Mouse (Mus musculus): ENCODE results near the gene Kif2c. TPM values are rescaled to one million over a fixed set of nuclear protein-coding genes. Genes with fewer than 3 reads are reported as not detected.

The Kif2c gene
- total and polyA plus RNA-seq, 2 experiments from 2014 or later = 6.9 to 8.4 TPM

DNA sequence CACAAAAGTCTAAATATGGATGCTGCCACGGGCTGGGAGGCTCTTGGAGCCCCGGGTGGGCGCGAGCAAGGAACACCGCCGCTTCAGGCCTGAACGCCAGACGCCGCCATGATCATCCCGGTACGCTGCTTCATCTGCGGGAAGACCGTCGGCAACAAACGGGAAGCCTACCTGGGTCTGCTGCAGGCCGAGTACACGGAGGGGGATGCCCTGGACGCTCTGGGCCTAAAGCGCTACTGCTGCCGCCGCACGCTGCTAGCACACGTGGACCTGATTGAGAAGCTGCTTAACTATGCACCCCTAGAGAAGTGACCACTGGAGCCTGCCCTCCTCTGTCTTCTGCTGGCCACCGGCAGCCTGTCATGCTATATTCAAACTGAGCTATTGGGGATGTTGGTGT, 33.6 kb downstream of the Kif2c start:
- Histone ChIP-seq H3K36me3 (ENCODE audit: insufficient read depth, low read length) (peaks cover 20% of the 10 kb centered on the region; the same call in 1 of the 2 replicates), H3K4me3 (ENCODE audit: low read length) (no peak overlapping the region), H3K4me1 (ENCODE audit: insufficient read depth, low read length) (no peaks in the 10 kb centered on the region), H3K27ac (no peak overlapping the region), H3K27me3 (ENCODE audit: insufficient read depth, low read length) (no peaks in the 10 kb centered on the region), H3K9me3 (ENCODE audit: low read length) (no peaks in the 10 kb centered on the region), H3K9ac (replicated peaks; ENCODE audit: low read length) (no peak overlapping the region), H3K4me2 (ENCODE audit: low read depth, low read length) (no peak overlapping the region)
- TF ChIP-seq CTCF (IDR thresholded peaks at IDR 0.05; ENCODE audit: low read depth) = no peak
- 68% methylated on average over 24 of the region's 24 CpGs for WGBS
- ATAC-seq (no peak), DNase-seq (ENCODE audit: low spot score) (no peak)

DNA sequence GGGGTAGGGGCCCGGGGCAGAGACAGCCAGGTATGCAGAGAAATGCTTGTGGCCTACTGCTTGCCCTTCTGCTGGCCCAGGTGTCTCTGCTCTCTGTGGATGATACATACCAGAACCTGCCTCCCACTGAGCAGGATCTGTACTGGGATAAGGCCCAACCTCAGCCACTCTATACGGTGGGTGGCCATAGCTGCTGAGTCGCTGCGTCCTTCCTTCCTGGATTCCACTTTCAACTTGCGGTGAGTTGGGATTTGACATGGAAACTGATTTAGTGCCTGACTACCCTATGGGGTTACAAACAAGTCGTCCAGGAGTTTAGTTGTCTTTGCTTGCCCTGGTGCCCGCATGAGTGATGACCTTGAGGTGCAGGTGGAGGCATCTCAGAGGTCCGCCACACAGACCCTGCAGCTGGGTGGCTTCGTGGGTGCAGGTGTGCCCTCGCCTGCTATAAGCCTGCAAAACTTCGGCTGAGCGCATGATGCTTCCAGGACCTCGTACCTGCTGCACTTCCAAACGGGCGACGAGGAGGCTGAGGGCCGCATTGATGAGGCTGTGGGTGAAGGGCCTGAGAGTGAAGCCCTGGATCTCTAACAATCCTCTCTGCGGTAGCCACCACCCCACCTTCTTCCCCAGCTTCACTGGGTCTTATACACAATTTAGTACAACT, 34.3 kb downstream of the Kif2c start:
- H3K4me3 ChIP-seq (ENCODE audit: low read length) = no peak overlapping the region
- ATAC-seq (no peak), DNase-seq (ENCODE audit: low spot score) (no peak)
- no peaks in the 10 kb centered on the region for H3K27me3 ChIP-seq (ENCODE audit: insufficient read depth, low read length)
- H3K36me3 ChIP-seq (ENCODE audit: insufficient read depth, low read length) = peaks cover 16% of the 10 kb centered on the region; the same call in 1 of the 2 replicates
- no peaks in the 10 kb centered on the region for H3K9me3 ChIP-seq (ENCODE audit: low read length)
- TF ChIP-seq CTCF (IDR thresholded peaks at IDR 0.05; ENCODE audit: low read depth) = no peak
- 86% methylated on average over 18 of the region's 18 CpGs for WGBS
- no peak overlapping the region for H3K27ac ChIP-seq
- no peak overlapping the region for H3K4me2 ChIP-seq (ENCODE audit: low read depth, low read length)
- H3K9ac ChIP-seq (replicated peaks; ENCODE audit: low read length) = no peak overlapping the region
- no peaks in the 10 kb centered on the region for H3K4me1 ChIP-seq (ENCODE audit: insufficient read depth, low read length)

GRCm38 (mm10) chr4:117146176-117146575, 36.3 kb downstream of the Kif2c start:
- ATAC-seq = peak; percentile 50
- 32% methylated on average over 15 of the region's 15 CpGs for WGBS

DNA sequence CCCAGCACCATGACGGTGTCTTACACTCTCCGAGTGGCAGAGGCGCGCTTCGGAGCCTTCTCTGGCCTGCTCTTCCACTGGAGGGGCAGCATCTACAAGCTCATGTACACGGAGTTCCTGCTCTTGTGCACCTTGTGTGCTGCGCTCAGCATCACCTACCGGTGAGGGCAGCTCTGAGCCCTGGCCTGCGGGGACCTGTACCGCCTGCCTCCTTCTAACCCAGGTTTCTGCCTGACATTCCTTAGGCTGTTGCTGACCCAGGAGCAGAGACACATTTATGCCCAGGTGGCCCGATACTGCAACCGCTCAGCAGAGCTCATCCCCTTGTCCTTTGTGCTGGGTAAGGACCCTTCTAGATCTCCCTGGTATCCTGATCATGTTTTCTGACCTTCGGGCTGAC, 37.2 kb downstream of the Kif2c start:
- TF ChIP-seq CTCF (IDR thresholded peaks at IDR 0.05; ENCODE audit: low read depth) = no peak
- no peak overlapping the region for H3K27ac ChIP-seq
- DNase-seq (ENCODE audit: low spot score) (no peak), ATAC-seq (no peak)
- no peaks in the 10 kb centered on the region for H3K4me1 ChIP-seq (ENCODE audit: insufficient read depth, low read length)
- no peak overlapping the region for H3K4me3 ChIP-seq (ENCODE audit: low read length)
- H3K9me3 ChIP-seq (ENCODE audit: low read length) = no peaks in the 10 kb centered on the region
- 94% methylated on average over 13 of the region's 13 CpGs for WGBS
- no peak overlapping the region for H3K9ac ChIP-seq (replicated peaks; ENCODE audit: low read length)
- no peak overlapping the region for H3K4me2 ChIP-seq (ENCODE audit: low read depth, low read length)
- H3K27me3 ChIP-seq (ENCODE audit: insufficient read depth, low read length) = no peaks in the 10 kb centered on the region
- H3K36me3 ChIP-seq (ENCODE audit: insufficient read depth, low read length) = 0 out of 2 replicates have a peak, but pooled peaks cover 5% of the 10 kb centered on the region

More at GRCm38 (mm10) chr4:117146176-117146575, 36.3 kb downstream of the Kif2c start:
- peak; percentile 85 for DNase-seq (ENCODE audit: low spot score)
- TF ChIP-seq CTCF (IDR thresholded peaks at IDR 0.05; ENCODE audit: low read depth) = peak; percentile 89
- H3K27ac ChIP-seq = no peak overlapping the region
- H3K4me2 ChIP-seq (ENCODE audit: low read depth, low read length) = no peak overlapping the region
- no peak overlapping the region for H3K9ac ChIP-seq (replicated peaks; ENCODE audit: low read length)
- peaks cover 13% of the 10 kb centered on the region; the same call in 1 of the 2 replicates for H3K36me3 ChIP-seq (ENCODE audit: insufficient read depth, low read length)
- H3K4me3 ChIP-seq (ENCODE audit: low read length) = no peak overlapping the region
- H3K9me3 ChIP-seq (ENCODE audit: low read length) = no peaks in the 10 kb centered on the region
- no peaks in the 10 kb centered on the region for H3K4me1 ChIP-seq (ENCODE audit: insufficient read depth, low read length)
- H3K27me3 ChIP-seq (ENCODE audit: insufficient read depth, low read length) = no peaks in the 10 kb centered on the region

DNA sequence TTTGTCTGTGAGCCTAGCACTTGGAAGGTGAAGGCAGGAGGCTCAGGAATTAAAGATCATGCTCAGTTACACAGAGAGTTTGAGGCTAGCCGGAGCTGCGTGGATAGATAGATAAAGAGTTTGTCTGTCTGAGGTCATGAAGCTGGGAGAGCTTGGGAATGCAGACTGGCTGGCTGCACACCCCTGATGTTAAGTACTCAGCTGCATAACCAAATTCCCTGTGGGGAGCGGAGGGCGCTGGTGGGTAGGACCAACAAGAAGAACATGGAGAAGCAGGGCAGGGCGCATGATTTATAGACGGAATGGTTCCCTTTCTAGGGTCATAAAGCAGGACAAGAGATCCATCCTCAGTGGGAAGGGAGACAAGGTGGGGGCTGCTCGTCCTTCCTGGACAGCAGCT, 39.4 kb downstream of the Kif2c start:
- 61% methylated on average over 7 of the region's 7 CpGs for WGBS
- no peak overlapping the region for H3K9ac ChIP-seq (replicated peaks; ENCODE audit: low read length)

DNA sequence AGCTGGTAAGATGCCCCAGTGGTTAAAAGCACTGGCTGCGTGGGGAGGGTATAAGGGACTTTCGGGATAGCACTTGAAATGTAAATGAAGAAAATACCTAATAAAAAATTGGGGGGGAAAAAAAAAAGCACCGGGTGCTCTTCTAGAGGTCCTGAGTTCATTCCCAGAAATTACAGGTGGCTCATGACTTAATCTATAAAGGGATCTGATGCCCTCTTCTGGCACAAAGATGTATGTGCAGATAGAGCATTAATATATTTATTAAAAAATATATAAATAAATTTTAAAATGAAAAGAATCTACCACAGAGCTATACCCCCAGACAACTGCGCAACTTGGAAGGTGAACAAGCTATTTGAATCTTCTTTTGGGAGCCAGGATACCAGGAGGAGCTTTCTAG, 41.8 kb downstream of the Kif2c start:
- DNase-seq (ENCODE audit: low spot score) (peak; percentile 50), ATAC-seq (no peak)
- no peaks in the 10 kb centered on the region for H3K36me3 ChIP-seq (ENCODE audit: insufficient read depth, low read length)
- H3K4me2 ChIP-seq (ENCODE audit: low read depth, low read length) = no peak overlapping the region
- no peak overlapping the region for H3K27ac ChIP-seq
- H3K27me3 ChIP-seq (ENCODE audit: insufficient read depth, low read length) = no peaks in the 10 kb centered on the region
- no peaks in the 10 kb centered on the region for H3K9me3 ChIP-seq (ENCODE audit: low read length)
- no peak overlapping the region for H3K4me3 ChIP-seq (ENCODE audit: low read length)
- WGBS = 32% methylated on average over 4 of the region's 4 CpGs
- peak; percentile 56 for TF ChIP-seq CTCF (IDR thresholded peaks at IDR 0.05; ENCODE audit: low read depth)
- H3K4me1 ChIP-seq (ENCODE audit: insufficient read depth, low read length) = no peaks in the 10 kb centered on the region
- H3K9ac ChIP-seq (replicated peaks; ENCODE audit: low read length) = no peak overlapping the region

More for the DNA sequence above, 39.4 kb downstream of the Kif2c start:
- H3K4me1 ChIP-seq (ENCODE audit: insufficient read depth, low read length) = no peaks in the 10 kb centered on the region
- H3K4me2 ChIP-seq (ENCODE audit: low read depth, low read length) = no peak overlapping the region
- H3K27me3 ChIP-seq (ENCODE audit: insufficient read depth, low read length) = no peaks in the 10 kb centered on the region
- H3K4me3 ChIP-seq (ENCODE audit: low read length) = no peak overlapping the region
- ATAC-seq (no peak), DNase-seq (ENCODE audit: low spot score) (no peak)
- H3K36me3 ChIP-seq (ENCODE audit: insufficient read depth, low read length) = no peaks in the 10 kb centered on the region
- H3K27ac ChIP-seq = no peak overlapping the region
- H3K9me3 ChIP-seq (ENCODE audit: low read length) = no peaks in the 10 kb centered on the region
- no peak for TF ChIP-seq CTCF (IDR thresholded peaks at IDR 0.05; ENCODE audit: low read depth)

- Histone ChIP-seq H3K4me2 (ENCODE audit: low read depth, low read length) (no peak overlapping the region), H3K4me3 (ENCODE audit: low read length) (no peak overlapping the region), H3K9ac (replicated peaks; ENCODE audit: low read length) (no peak overlapping the region), H3K27me3 (ENCODE audit: insufficient read depth, low read length) (no peaks in the 10 kb centered on the region), H3K9me3 (ENCODE audit: low read length) (no peaks in the 10 kb centered on the region), H3K36me3 (ENCODE audit: insufficient read depth, low read length) (no peaks in the 10 kb centered on the region), H3K27ac (no peak overlapping the region), H3K4me1 (ENCODE audit: insufficient read depth, low read length) (no peaks in the 10 kb centered on the region)
- DNase-seq (ENCODE audit: low spot score) (peak; percentile 66), ATAC-seq (peak; percentile 55; the same call in 1 of the 2 replicates)
- peak; percentile 77 for TF ChIP-seq CTCF (IDR thresholded peaks at IDR 0.05; ENCODE audit: low read depth)
- 1% methylated on average over 2 of the region's 2 CpGs for whole genome bisulfite sequencing
Observed at GRCm38 (mm10) chr4:117139217-117139612, 43.2 kb downstream of the Kif2c start.
